Mouse (Mus musculus): ENCODE measurements at regions not wholly inside any gene's neighbourhood (a gene's known extent, or its start where the extent isn't known, plus 50 kb on each side); places are given as distances from the start of the nearest gene placed in this dataset.

- DNase-seq (ENCODE audit: low read depth, low spot score) = no peak
Observed at GRCm38 (mm10) chr4:125203521-125203920, 75.9 kb upstream of the Zc3h12a start.

- no peak for DNase-seq (ENCODE audit: low read depth, low spot score)
Observed at GRCm38 (mm10) chr4:125201638-125202325, 74.1 kb upstream of the Zc3h12a start.

DNA sequence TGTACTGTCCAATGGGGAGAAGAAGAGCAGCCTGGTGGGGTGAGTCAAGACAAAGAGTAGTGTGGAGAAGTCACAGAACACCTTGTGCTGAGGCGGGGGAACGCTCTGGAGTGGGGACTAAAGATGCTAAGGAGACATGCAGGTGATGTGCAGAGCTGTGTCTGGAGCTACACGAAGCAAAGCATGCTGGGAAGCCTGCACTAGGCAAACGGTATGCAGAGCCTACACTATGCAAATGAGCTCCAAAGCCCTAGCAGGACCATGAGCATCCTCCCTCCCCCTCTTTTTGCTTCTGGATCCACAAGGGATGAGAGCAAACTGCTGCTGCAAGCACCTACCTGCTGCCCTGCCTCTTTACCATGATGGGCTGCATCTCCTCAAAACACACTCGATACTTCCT is 73.1 kb upstream of the Zc3h12a start:
- no peak for DNase-seq (ENCODE audit: low read depth, low spot score)

DNA sequence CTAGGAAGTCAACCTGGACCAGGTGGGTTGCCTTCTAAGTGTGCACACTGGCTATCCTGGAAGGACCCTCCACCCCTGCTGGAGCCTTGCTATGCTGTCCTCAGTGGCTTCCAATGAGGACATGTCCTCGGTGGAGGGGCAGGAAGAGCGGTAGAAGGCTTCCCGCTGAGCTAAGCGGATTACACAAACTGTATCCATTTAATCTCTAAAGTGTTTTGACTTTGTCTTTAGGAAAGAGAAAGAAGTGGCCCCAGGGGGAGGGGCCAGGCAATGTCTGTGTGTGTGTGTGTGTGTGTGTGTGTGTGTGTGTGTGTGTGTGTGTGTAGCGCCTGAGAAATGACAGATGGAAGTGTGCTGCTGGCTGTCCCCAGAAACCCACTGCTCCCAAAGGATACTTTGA is 71.6 kb upstream of the Zc3h12a start:
- DNase-seq (ENCODE audit: low read depth, low spot score) = peak; percentile 11

GRCm38 (mm10) chr4:125195901-125196435 is 68.3 kb upstream of the Zc3h12a start:
- no peak for DNase-seq (ENCODE audit: low read depth, low spot score)

DNA sequence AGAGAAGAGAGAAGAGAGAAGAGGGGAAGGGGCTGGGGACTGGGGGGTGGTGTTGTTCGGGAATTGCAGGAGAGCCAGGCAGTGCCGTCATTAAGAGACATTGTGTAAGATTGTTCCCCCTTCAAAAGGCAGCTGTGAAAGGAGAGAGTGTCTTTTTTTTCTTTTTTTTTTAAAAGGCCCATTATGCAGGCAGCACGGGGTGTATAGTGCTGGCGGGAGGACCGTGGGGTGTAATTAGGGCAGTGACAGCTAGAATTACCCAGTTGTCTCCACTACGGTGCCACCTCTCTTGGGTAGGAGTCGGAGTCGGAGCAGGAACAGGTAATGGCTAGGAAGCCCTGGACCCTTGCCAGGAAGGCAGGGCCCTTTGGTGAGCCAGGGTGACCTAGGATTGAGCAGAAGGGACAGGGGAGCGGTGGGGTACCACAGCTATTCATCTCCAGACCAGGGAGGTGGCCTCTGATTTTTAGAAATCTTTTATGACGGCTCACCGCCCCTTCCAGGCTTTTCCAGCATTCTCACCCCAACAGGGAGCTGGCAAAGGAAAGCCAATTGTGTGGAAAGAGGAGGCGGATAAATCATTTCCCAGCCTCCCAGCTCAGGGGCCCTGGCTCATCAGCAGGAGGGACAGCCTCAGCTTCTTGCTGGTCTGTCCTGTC is 67.2 kb upstream of the Zc3h12a start:
- DNase-seq (ENCODE audit: low read depth, low spot score) = no peak

GRCm38 (mm10) chr4:125194298-125194697 is 66.7 kb upstream of the Zc3h12a start:
- no peak for DNase-seq (ENCODE audit: low read depth, low spot score)

- DNase-seq (ENCODE audit: low read depth, low spot score) = no peak
Observed at GRCm38 (mm10) chr4:125191680-125192079, 64.0 kb upstream of the Zc3h12a start.

GRCm38 (mm10) chr4:125191010-125191409 is 63.4 kb upstream of the Zc3h12a start:
- no peak for DNase-seq (ENCODE audit: low read depth, low spot score)

GRCm38 (mm10) chr4:125189971-125190370 is 62.3 kb upstream of the Zc3h12a start:
- DNase-seq (ENCODE audit: low read depth, low spot score) = no peak

DNA sequence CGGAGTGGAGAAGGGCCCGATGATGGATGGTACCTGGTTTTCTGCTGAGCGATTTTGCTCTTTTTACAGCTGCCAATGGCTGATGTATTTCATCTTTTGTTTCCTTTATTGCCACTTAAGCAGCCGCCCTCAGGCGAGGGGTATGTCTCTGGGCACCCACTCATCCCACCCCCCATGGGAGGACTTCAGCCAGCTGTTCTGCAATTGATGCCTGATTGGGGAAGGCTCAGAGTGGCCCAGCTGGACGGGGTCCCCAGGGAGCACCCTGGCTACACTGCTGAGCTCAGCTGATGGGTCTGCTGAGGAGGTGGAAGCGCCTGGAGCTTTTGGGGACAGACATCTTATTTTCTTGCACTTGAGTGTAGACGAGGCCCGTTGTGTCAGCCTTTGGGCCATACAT is 58.6 kb upstream of the Zc3h12a start:
- DNase-seq (ENCODE audit: low read depth, low spot score) = no peak

DNA sequence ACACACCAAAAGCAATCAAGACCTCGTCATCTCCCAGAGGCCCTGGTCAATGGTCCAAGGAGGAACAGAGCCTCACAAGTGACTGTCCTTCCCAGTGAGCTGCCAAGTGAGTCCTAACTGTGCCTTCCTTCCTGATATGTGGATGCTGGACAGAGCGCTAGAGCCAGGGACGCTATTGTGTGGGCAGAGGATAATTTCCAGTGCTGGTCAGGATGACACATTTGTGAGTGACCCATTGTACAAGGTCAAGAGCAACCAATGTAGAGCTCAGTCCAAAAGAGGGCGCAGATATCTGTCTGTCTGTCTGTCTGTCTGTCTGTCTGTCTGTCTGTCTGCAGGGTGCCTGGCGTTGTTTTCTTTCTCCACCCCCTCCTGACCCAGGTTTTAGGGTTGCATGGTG is 57.4 kb upstream of the Zc3h12a start:
- DNase-seq (ENCODE audit: low read depth, low spot score) = no peak

GRCm38 (mm10) chr4:125180947-125181346 is 53.3 kb upstream of the Zc3h12a start:
- DNase-seq (ENCODE audit: low read depth, low spot score) = no peak

DNA sequence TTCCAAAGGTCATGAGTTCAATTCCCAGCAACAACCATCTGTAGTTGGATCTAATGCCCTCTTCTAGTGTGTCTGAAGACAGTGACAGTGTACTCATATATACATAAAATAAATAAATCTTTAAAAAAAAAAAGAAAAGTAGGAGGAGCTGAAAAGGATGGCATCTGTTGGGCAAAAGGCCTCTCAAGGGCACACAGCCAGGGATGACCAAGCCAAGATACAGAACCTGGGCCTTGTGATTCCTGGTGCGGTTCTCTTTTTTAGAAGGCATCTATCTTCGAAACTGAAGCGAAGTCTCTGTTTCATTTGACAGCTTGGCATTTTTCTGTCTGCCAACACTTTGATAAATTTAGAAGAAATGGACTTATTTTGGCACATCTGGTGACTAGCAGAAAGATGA is 50.9 kb upstream of the Zc3h12a start:
- DNase-seq (ENCODE audit: low read depth, low spot score) = no peak

DNA sequence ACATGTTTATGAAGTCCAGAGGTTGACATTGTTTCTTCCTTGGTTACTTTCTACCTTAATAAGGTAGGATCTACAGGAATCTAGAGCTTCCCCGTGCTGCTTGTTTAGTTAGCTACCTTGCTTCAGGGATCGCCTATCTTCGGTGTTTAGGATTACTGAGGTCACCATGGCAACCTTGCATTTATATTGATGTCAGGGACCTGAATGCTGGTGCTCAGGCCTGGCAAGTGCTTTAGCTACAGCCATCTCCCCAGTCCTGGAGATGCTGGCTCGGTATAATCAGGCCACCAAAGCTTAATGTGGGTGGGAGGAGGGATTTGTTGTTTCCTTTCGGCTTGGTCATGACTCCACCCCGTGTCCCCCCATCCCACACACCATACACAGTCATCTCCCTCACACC is 50.0 kb upstream of the Zc3h12a start:
- DNase-seq (ENCODE audit: low read depth, low spot score) = no peak
